Mouse (Mus musculus) sigmoid colon, adult 10 weeks (tissue): ENCODE results near the gene Unc5cl. TPM values are rescaled to one million over a fixed set of nuclear protein-coding genes. Genes with fewer than 3 reads are reported as not detected.

Experiments
- polyA plus RNA-seq: library from polyadenylated mRNA; stranded (reverse); fragments of 350-450 nt; fragmentation: Illumina TruSeq; extraction: RNeasy Lipid Tissue Mini Kit (QIAGEN cat#74804); gene quantifications from one replicate; pipeline ENCODE4 v1.2.3, GENCODE M21; 2014; ENCODE audit warnings: low read depth, low replicate concordance

Gene Unc5cl
- 3.2 TPM for polyA plus RNA-seq

GRCm38 (mm10) chr17:48454688-48455087 is at the start of gene Unc5cl:
Unc5cl (plus strand) TSS chr17:48454901.

GRCm38 (mm10) chr17:48409380-48410298 is 45.1 kb upstream of the Unc5cl start, which contains the start of the genes Nfya and Oard1:
Nfya (minus strand) TSS chr17:48409906.
Oard1 (plus strand) TSS chr17:48410014.

GRCm38 (mm10) chr17:48432158-48432980 is 22.3 kb upstream of the Unc5cl start, which contains the start of gene Apobec2:
Apobec2 (minus strand) TSS chr17:48432930.

GRCm38 (mm10) chr17:48451353-48451675 is 3.4 kb upstream of the Unc5cl start, which contains the start of gene Tspo2:
Tspo2 (minus strand) TSS chr17:48451522.

Other genes with a start within 250 kb of the Unc5cl start
- gene Trem1, start 222.1 kb upstream of the Unc5cl start, polyA plus RNA-seq = not detected
- gene Trem3, start 207.1 kb upstream of the Unc5cl start, polyA plus RNA-seq = not detected
- 0.41 TPM for gene Treml4, start 190.6 kb upstream of the Unc5cl start, polyA plus RNA-seq
- gene Treml2, start 155.4 kb upstream of the Unc5cl start, polyA plus RNA-seq = 0.79 TPM
- gene B430306N03Rik, start 138.8 kb upstream of the Unc5cl start, polyA plus RNA-seq = 0.19 TPM
- gene Trem2, start 108.5 kb upstream of the Unc5cl start, polyA plus RNA-seq = 0.13 TPM
- gene Treml1, start 95.0 kb upstream of the Unc5cl start, polyA plus RNA-seq = not detected
- gene Nfya, start 45.0 kb upstream of the Unc5cl start, polyA plus RNA-seq = 24.4 TPM
- 53.9 TPM for gene Oard1, start 44.9 kb upstream of the Unc5cl start, polyA plus RNA-seq
- gene Apobec2, start 22.0 kb upstream of the Unc5cl start, polyA plus RNA-seq = 2.7 TPM
- not detected for gene Tspo2, start 3.4 kb upstream of the Unc5cl start, polyA plus RNA-seq